Mouse (Mus musculus) liver, adult 2 months (tissue): Measurements from ENCODE around the gene Ppm1l. TPM values are rescaled to one million over a fixed set of nuclear protein-coding genes. Genes with fewer than 3 reads are reported as not detected.
"Not testable (repeated sequence)": the region's sequence is repeated elsewhere in the genome, so short reads cannot be mapped to it uniquely, and the experiment has no call there.

Experiments used
- DNase-seq: peaks from one replicate; pipeline ENCODE4 v3.0.0-alpha.2; 2011; ENCODE audit warnings: low read depth, low spot score; ENCODE audit errors: extremely low read depth
- H3K27ac ChIP-seq: fragments of 200-500 bp; replicated peaks from 2 replicates; pipeline ENCODE4 v1.5.1; 2012; ENCODE audit warnings: low read depth, mild to moderate bottlenecking, control low read depth, inconsistent platforms, low read length; ENCODE audit not compliant: insufficient read depth
- H3K27me3 ChIP-seq: fragments of 200-500 bp; 2 replicates; pipeline ENCODE4 v1.6.1; 2012; ENCODE audit warnings: mild to moderate bottlenecking, moderate library complexity, low read length, inconsistent platforms; ENCODE audit not compliant: control insufficient read depth, insufficient read depth
- H3K36me3 ChIP-seq: fragments of 200-500 bp; 2 replicates; pipeline ENCODE4 v1.6.1; 2012; ENCODE audit warnings: low read length, inconsistent platforms; ENCODE audit not compliant: control insufficient read depth, insufficient read depth
- H3K4me1 ChIP-seq: fragments of 200-500 bp; 2 replicates; pipeline ENCODE4 v1.6.1; 2011; ENCODE audit warnings: low read length; ENCODE audit not compliant: control insufficient read depth, insufficient read depth
- H3K4me3 ChIP-seq: fragments of 200-500 bp; 2 replicates; pipeline ENCODE4 v1.5.1; 2011; ENCODE audit warnings: low read depth, mild to moderate bottlenecking, control low read depth, low read length, moderate library complexity; ENCODE audit not compliant: insufficient read depth
- H3K79me2 ChIP-seq: fragments of 200-500 bp; 2 replicates; pipeline ENCODE4 v1.6.1; 2012; ENCODE audit warnings: inconsistent platforms, mild to moderate bottlenecking, low read length, moderate library complexity; ENCODE audit not compliant: control insufficient read depth, insufficient read depth
- H3K9ac ChIP-seq: fragments of 200-500 bp; 2 replicates; pipeline ENCODE4 v1.6.1; 2012; ENCODE audit warnings: low read depth, mild to moderate bottlenecking, control low read depth, inconsistent platforms, low read length
- CTCF ChIP-seq: fragments of 200-500 bp; IDR thresholded peaks from 2 replicates; pipeline ENCODE4 v1.5.1; 2011; ENCODE audit warnings: low read depth, low read length, control low read depth
- POLR2A ChIP-seq: fragments of 200-500 bp; IDR thresholded peaks from 2 replicates; pipeline ENCODE4 v1.6.1; 2011; ENCODE audit warnings: low read length, control low read depth; ENCODE audit not compliant: insufficient read depth; ENCODE audit errors: extremely low read depth
- WGBS: fragments of 180-500 bp; shearing (Covaris S2); methylation state at CpG from one replicate; pipeline ENCODE4 v1.1.7; 2018; 5-methylcytosine and 5-hydroxymethylcytosine counted together
- polyA plus RNA-seq: library from polyadenylated mRNA; depleted of rRNA; stranded (reverse); fragments of >200 nt; gene quantifications from 2 replicates; pipeline ENCODE4 v1.2.3, GENCODE M21; 2012
- total RNA-seq: library from RNA; depleted of rRNA; stranded (reverse); fragments of >200 nt; gene quantifications from 2 replicates; pipeline ENCODE4 v1.2.3, GENCODE M21; 2014

The Ppm1l gene
- total and polyA plus RNA-seq, 2 experiments: 1.9 to 3.3 TPM

- no peak for DNase-seq
- 80% methylated on average over 3 of the region's 3 CpGs for WGBS
- H3K27me3 ChIP-seq: no peaks in the 10 kb centered on the region
Measured at GRCm38 (mm10) chr3:69422741-69423140, 106.1 kb downstream of the Ppm1l start.

GRCm38 (mm10) chr3:69423371-69423770, 106.7 kb downstream of the Ppm1l start:
- 81% methylated on average over 4 of the region's 4 CpGs for WGBS
- no peaks in the 10 kb centered on the region for H3K27me3 ChIP-seq
- no peak overlapping the region for H3K4me3 ChIP-seq
- H3K4me1 ChIP-seq: no peaks in the 10 kb centered on the region
- no peaks in the 10 kb centered on the region for H3K36me3 ChIP-seq
- no peak for DNase-seq
- H3K9ac ChIP-seq: no peak overlapping the region
- TF ChIP-seq CTCF: no peak
- TF ChIP-seq POLR2A: no peak
- H3K27ac ChIP-seq: no peak overlapping the region
- H3K79me2 ChIP-seq: peaks cover 3% of the 10 kb centered on the region; the same call in 1 of the 2 replicates

More at GRCm38 (mm10) chr3:69422741-69423140, 106.1 kb downstream of the Ppm1l start:
- no peaks in the 10 kb centered on the region for H3K36me3 ChIP-seq
- TF ChIP-seq CTCF (no peak), POLR2A (no peak)
- no peaks in the 10 kb centered on the region for H3K4me1 ChIP-seq
- no peak overlapping the region for H3K27ac ChIP-seq
- peaks cover 3% of the 10 kb centered on the region; the same call in 1 of the 2 replicates for H3K79me2 ChIP-seq
- H3K9ac ChIP-seq: no peak overlapping the region
- H3K4me3 ChIP-seq: no peak overlapping the region

- H3K4me1 ChIP-seq, H3K79me2 ChIP-seq, H3K9ac ChIP-seq, H3K27ac ChIP-seq, DNase-seq, H3K36me3 ChIP-seq, H3K27me3 ChIP-seq, H3K4me3 ChIP-seq: not testable (repeated sequence)
- WGBS: 83% methylated on average over 2 of the region's 2 CpGs
Measured at GRCm38 (mm10) chr3:69424781-69425180, 108.1 kb downstream of the Ppm1l start.

- H3K27ac ChIP-seq: no peak overlapping the region
- H3K79me2 ChIP-seq: peaks cover 3% of the 10 kb centered on the region; the same call in 1 of the 2 replicates
- 86% methylated on average over 4 of the region's 4 CpGs for WGBS
- no peak for DNase-seq
- no peaks in the 10 kb centered on the region for H3K36me3 ChIP-seq
- no peak overlapping the region for H3K4me3 ChIP-seq
- no peak overlapping the region for H3K9ac ChIP-seq
- no peaks in the 10 kb centered on the region for H3K4me1 ChIP-seq
- H3K27me3 ChIP-seq: no peaks in the 10 kb centered on the region
- no peak for TF ChIP-seq POLR2A
- TF ChIP-seq CTCF: no peak
Measured at GRCm38 (mm10) chr3:69427259-69427658, 110.6 kb downstream of the Ppm1l start.

DNA sequence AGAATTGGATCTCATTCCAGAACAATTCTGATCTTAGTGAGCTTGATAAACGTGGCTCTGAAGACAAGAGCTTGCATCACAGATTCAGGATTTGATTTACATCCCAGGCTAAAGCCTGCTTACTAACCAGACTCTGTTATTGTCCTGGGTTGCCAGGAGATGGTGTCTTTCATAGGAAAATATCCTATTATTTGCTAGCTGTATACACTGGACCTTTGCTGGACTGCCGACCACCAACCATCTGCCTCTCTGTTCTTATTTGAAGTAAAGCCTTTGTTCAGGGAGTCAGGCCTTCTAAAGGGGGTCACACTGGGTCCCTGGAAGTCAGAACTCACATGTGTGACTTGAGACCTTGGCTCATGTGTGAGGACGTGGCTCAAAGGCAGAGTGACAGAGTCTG, 111.6 kb downstream of the Ppm1l start:
- no peaks in the 10 kb centered on the region for H3K4me1 ChIP-seq
- H3K36me3 ChIP-seq: no peaks in the 10 kb centered on the region
- TF ChIP-seq POLR2A (no peak), CTCF (no peak)
- no peaks in the 10 kb centered on the region for H3K27me3 ChIP-seq
- H3K79me2 ChIP-seq: peaks cover 3% of the 10 kb centered on the region; the same call in 1 of the 2 replicates
- no peak overlapping the region for H3K4me3 ChIP-seq
- no peak overlapping the region for H3K9ac ChIP-seq
- no peak overlapping the region for H3K27ac ChIP-seq
- 82% methylated on average over 3 of the region's 3 CpGs for whole genome bisulfite sequencing
- DNase-seq: no peak

DNA sequence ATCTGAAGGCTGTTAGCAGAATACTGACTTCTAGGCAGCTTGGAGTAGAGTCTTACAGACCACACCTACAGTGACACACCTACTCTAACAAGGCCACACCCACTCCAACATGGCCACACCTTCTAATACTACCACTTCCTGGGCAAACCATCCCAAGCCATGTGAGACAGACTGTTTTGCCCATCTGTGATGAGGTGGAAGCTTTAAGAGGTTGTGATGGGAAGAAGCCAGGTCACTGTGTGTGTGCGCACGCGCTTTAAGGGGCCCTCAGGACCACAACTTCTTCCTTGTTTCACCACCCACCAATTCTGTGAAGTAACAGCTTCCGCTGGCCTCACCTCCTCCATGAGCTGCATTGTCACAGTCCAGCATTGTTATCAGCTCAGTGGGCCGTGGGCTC, 112.7 kb downstream of the Ppm1l start:
- 90% methylated on average over 5 of the region's 5 CpGs for WGBS

More for the DNA sequence above, 112.7 kb downstream of the Ppm1l start:
- Histone ChIP-seq H3K4me1 (no peaks in the 10 kb centered on the region), H3K79me2 (peaks cover 3% of the 10 kb centered on the region; the same call in 1 of the 2 replicates), H3K27me3 (no peaks in the 10 kb centered on the region), H3K27ac (no peak overlapping the region), H3K4me3 (no peak overlapping the region), H3K36me3 (no peaks in the 10 kb centered on the region), H3K9ac (no peak overlapping the region)
- no peak for DNase-seq
- TF ChIP-seq CTCF: no peak
- no peak for TF ChIP-seq POLR2A
